Mouse (Mus musculus) heart, postnatal 14 days (tissue): ENCODE data around the gene Pgbd1. TPM values are rescaled to one million over a fixed set of nuclear protein-coding genes. Genes with fewer than 3 reads are reported as not detected.
"Not testable (repeated sequence)": the region's sequence is repeated elsewhere in the genome, so short reads cannot be mapped to it uniquely, and the experiment has no call there.

Experiments
- DNase-seq, 2 experiments: peaks; one replicate each; pipeline ENCODE4 v3.0.0; 2021 to 2022
- intact Hi-C: fragments of 180-260 bp; cut with DNase I; formaldehyde crosslinking; loops from one replicate; pipeline ENCODE4 v1.15.1; 2025
- long read RNA-seq, 2 experiments: library from polyadenylated mRNA; stranded (forward); transcript quantifications; one replicate each; pipeline ENCODE4 v2.0.0; 2021
- total RNA-seq, 2 experiments: library from RNA; stranded (reverse); gene quantifications; 2 replicates each; pipeline ENCODE4 v1.2.3; 2021

Gene Pgbd1
- total RNA-seq = under 1 TPM; 0.32 to 0.60 TPM
- long read RNA-seq, experiment 1 = 0 reads
- long read RNA-seq, experiment 2 = 0 reads

GRCm38 (mm10) chr13:21440503-21441206 lies at the start of gene Pgbd1:
Gene Pgbd1 (minus strand): TSS chr13:21441058.
- peak; percentile 52 to 63 for DNase-seq
- intact Hi-C loops = no loop called here

- no peak for DNase-seq
- intact Hi-C loops = no loop called here
Observed at GRCm38 (mm10) chr13:21486881-21487280, 46.0 kb upstream of the Pgbd1 start.

DNA sequence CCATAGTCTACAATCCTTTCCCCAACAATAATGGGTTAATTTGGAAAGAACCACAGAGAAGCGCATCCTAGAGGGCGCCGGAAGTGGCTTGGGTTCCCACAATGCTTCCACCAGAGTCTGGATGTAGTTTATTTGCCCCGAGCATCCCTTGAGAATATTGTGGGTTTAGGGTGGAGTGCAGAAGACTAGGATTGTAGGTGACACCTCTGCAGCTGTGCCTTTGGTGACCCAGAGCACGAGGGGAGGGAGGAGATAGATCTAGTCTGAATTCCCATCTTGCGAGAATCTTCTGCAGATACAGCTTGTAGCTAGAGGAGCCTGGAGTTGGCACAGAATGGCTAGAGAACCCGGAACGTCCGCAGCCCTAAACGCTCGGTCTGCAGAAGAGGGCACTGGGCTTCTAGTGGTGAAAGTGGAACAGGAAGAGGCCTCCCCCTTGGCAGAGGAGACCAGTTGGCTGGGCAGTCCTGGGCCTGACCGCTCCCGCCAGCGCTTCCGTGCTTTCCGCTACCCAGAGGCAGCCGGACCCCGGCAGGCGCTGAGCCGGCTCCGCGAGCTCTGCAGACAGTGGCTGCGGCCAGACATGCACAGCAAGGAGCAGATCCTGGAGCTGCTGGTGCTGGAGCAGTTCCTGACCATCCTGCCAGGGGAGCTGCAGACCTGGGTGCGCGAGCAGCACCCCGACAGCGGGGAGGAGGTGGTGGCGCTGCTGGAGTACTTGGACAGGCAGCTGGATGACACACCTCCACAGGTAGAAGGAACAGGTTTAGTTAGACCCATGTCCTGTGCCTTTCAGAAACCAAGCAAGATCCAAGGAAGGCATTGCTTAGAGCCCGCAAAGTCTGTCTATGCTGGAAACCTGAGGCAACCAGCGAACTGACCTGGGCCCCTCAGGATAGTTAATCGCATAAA lies 38.2 kb upstream of the Pgbd1 start, which contains the start of the genes Zkscan4 and Gm10065:
TSS of gene Zkscan4 (plus strand) at position 149 of the 912 bp plus-strand sequence.
TSS of gene Gm10065 (minus strand) at position 683 of the 912 bp plus-strand sequence.
- DNase-seq = peak; percentile 49 to 75
- intact Hi-C loops = not testable (repeated sequence)

DNA sequence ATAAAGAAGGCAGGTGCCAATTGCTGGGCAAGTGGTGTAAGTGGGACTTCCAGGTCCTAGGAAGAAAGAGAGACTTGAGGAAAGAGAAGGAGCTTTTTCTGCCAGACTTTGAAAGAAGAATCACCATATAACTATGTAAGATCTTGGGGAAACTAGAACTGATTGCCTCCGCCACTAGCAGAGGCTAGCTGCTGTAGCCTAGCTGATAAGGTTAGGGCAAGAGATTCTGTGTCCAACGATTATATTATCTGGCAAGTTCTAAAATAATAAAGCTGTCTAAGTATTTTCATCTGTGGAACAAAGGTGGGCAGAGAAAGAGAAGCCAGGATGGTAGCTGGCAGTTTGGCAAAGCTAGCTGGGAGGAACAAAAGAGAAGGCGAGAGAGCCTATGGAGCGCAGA lies 31.6 kb upstream of the Pgbd1 start:
- intact Hi-C loops = no loop called here
- DNase-seq = no peak

GRCm38 (mm10) chr13:21469097-21469496 lies 28.2 kb upstream of the Pgbd1 start:
- no peak for DNase-seq
- intact Hi-C loops = no loop called here

- intact Hi-C loops = no loop called here
- DNase-seq = peak; percentile 86 to 87
Observed at GRCm38 (mm10) chr13:21468061-21469019, 27.5 kb upstream of the Pgbd1 start, which contains the start of gene Nkapl. Gene Nkapl (minus strand): TSS chr13:21468509.

GRCm38 (mm10) chr13:21467336-21467735 lies 26.5 kb upstream of the Pgbd1 start:
- intact Hi-C loops = no loop called here
- DNase-seq = no peak

GRCm38 (mm10) chr13:21462516-21462915 lies 21.7 kb upstream of the Pgbd1 start:
- DNase-seq, intact Hi-C loops: not testable (repeated sequence)

DNA sequence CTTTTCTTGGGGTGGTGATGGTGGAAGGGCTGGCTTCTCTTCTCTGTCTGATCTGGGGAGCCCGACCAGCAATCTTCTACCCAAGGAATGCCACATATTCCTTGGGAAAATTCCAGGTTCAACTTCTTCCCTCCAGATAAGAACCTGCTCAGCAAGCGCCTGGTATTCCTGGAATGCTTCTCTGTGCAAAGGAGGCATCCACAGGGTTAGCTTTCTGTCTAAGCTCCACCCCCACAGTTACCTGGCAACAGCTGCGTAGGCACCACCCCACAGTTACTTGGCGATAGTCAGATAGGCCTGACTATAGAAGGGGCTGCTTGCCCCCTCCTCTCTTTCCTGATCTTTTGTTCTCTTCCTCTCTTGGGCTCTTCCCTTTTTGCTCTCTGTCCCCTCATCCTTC lies 15.5 kb upstream of the Pgbd1 start:
- DNase-seq = no peak
- intact Hi-C loops = no loop called here

GRCm38 (mm10) chr13:21454133-21454532 lies 13.3 kb upstream of the Pgbd1 start:
- DNase-seq = no peak
- intact Hi-C loops = loop anchor here (5.0 kb wide), 2 partner anchors 53 to 78 kb away; partner anchors contain the start of gene Zkscan8

GRCm38 (mm10) chr13:21453449-21453848 lies 12.6 kb upstream of the Pgbd1 start, which contains the start of gene Zscan26:
Gene Zscan26 (minus strand): TSS chr13:21453730.
- intact Hi-C loops = loop anchor here (2.0 to 5.0 kb wide), 4 partner anchors 51 to 91 kb away; partner anchors contain the start of genes Zkscan3, Zkscan8 and Zscan12
- DNase-seq = peak; percentile 83 to 85

- DNase-seq = no peak
- intact Hi-C loops = loop anchor here (2.0 to 5.0 kb wide), 4 partner anchors 50 to 90 kb away; partner anchors contain the start of genes Zkscan3, Zkscan8 and Zscan12
Observed at GRCm38 (mm10) chr13:21453042-21453441, 12.2 kb upstream of the Pgbd1 start.

GRCm38 (mm10) chr13:21447856-21448614 lies 7.2 kb upstream of the Pgbd1 start:
- intact Hi-C loops = no loop called here
- DNase-seq = no peak

- no peak for DNase-seq
- intact Hi-C loops = no loop called here
Observed at GRCm38 (mm10) chr13:21446796-21447195, 5.9 kb upstream of the Pgbd1 start.

- intact Hi-C loops = no loop called here
Observed at GRCm38 (mm10) chr13:21441207-21441572, 332 bp upstream of the Pgbd1 start.

GRCm38 (mm10) chr13:21435476-21435875 lies 5.4 kb downstream of the Pgbd1 start:
- DNase-seq = no peak
- intact Hi-C loops = loop anchor here (2.0 kb wide), 1 partner anchor 25 kb away; no protein-coding TSS in a partner anchor

More at GRCm38 (mm10) chr13:21441207-21441572, 332 bp upstream of the Pgbd1 start:
- no peak for DNase-seq

GRCm38 (mm10) chr13:21427631-21428030 lies 13.2 kb downstream of the Pgbd1 start:
- DNase-seq = no peak
- intact Hi-C loops = no loop called here

GRCm38 (mm10) chr13:21423301-21423700 lies 17.6 kb downstream of the Pgbd1 start:
- no peak for DNase-seq
- intact Hi-C loops = no loop called here

GRCm38 (mm10) chr13:21418865-21419264 lies 22.0 kb downstream of the Pgbd1 start:
- no peak for DNase-seq
- intact Hi-C loops = no loop called here
